In genomic region chr17:24478663-24479380, GRCm38 (mm10) we compare ENCODE assay signal across 8 mouse cellular contexts. TPM values are rescaled to one million over a fixed set of nuclear protein-coding genes. Genes with fewer than 3 reads are reported as not detected.
DNase-seq lines count a peak whose midpoint lies in the region; ATAC-seq lines count a peak whose summit lies in the region.

Gene Mlst8, minus strand, starts transcription at chr17:24479078.

- peak; percentile 99 for DNase-seq in adipocyte (ENCODE audit: low spot score)
- DNase-seq in embryo, embryonic 10 days (ENCODE audit: low spot score) = peak; percentile 99
- peak; percentile 99 for DNase-seq in gastrocnemius, postnatal 14 days
- peak; percentile 94 to 98 for DNase-seq in left cerebral cortex, postnatal 10 days (ENCODE audit: extremely low spot score in 1 of 2, low spot score in 2 of 2)
- DNase-seq in right cerebral cortex, postnatal 25 days = peak; percentile 97
- DNase-seq in urinary bladder, postnatal 4 days (ENCODE audit: low spot score in 2 of 2) = peak; percentile 95 to 98

- ATAC-seq in inflammation-experienced regulatory T-cells, adult 6 months = peak; percentile 96
- peak; percentile 90 for ATAC-seq in megakaryocyte-erythroid progenitor cell, adult 5-6 weeks (replicated peaks; ENCODE audit: low FRiP score, low TSS enrichment, poor library complexity, severe bottlenecking)

- intact Hi-C loops in gastrocnemius, postnatal 14 days (cut with DNase I; ENCODE audit: low total_unique reads) = no loop called here
- intact Hi-C loops in left cerebral cortex, postnatal 10 days (cut with DNase I) = no loop called here

RNA-seq across cellular contexts. Expression of gene Mlst8, which starts in this region (rescaled TPM):
- total RNA-seq in gastrocnemius, postnatal 14 days (2021) = 10 to 100 TPM; 10.7 to 11.6 TPM
- polyA plus RNA-seq in inflammation-experienced regulatory T-cells, adult 6 months (2017; shearing (Covaris generic)) = 10 to 100 TPM; 14.0 to 14.9 (median 14.5) TPM
- total RNA-seq in left cerebral cortex, postnatal 10 days (2021) = 10 to 100 TPM; 31.6 to 37.4 TPM
- 35.8 and 38.7 TPM in 2 replicates for total RNA-seq in megakaryocyte-erythroid progenitor cell, adult 5-6 weeks (2014; fragmentation: Nextera tagmentation)
- total RNA-seq in megakaryocyte-erythroid progenitor cell, adult 5-6 weeks (2017) = 17.2 and 36.1 TPM in 2 replicates

Comparison
In these comparisons a context has a peak if more than half of its experiments do, and no peak if none do; other contexts are left out.
1. Peak in every context shown above with its lines: DNase-seq and ATAC-seq.